Mouse (Mus musculus) midbrain, embryonic 11.5 days (tissue): ENCODE data around the gene Thap3. TPM values are rescaled to one million over a fixed set of nuclear protein-coding genes. Genes with fewer than 3 reads are reported as not detected.
A peak's percentile ranks its signal among the peaks of the same experiment; 100 is the strongest.

Experiments used
- ATAC-seq: fragments of 200-750 bp; cut with Nextera tagmentation; 2 replicates; pipeline ENCODE4 v1.8.0; 2017; ENCODE audit warnings: moderate TSS enrichment, moderate library complexity; ENCODE audit not compliant: low FRiP score
- DNase-seq: peaks from one replicate; pipeline ENCODE4 v3.0.0; 2015; ENCODE audit warnings: low spot score; ENCODE audit errors: missing footprints
- H3K27ac ChIP-seq: fragments of 300-500 bp; sonication (generic); 2 replicates; pipeline ENCODE4 v1.5.1; 2014; ENCODE audit warnings: low read depth, low read length
- H3K27me3 ChIP-seq: fragments of 300-500 bp; sonication (generic); 2 replicates; pipeline ENCODE4 v1.6.1; 2014; ENCODE audit warnings: mild to moderate bottlenecking, low read length, moderate library complexity, mixed read lengths; ENCODE audit not compliant: control insufficient read depth, insufficient read depth
- H3K36me3 ChIP-seq: fragments of 300-500 bp; sonication (generic); 2 replicates; pipeline ENCODE4 v1.6.1; 2014; ENCODE audit warnings: mild to moderate bottlenecking, low read length, moderate library complexity, mixed read lengths; ENCODE audit not compliant: control insufficient read depth, insufficient read depth
- H3K4me1 ChIP-seq: fragments of 300-500 bp; sonication (generic); 2 replicates; pipeline ENCODE4 v1.6.1; 2014; ENCODE audit warnings: low read length; ENCODE audit not compliant: control insufficient read depth, insufficient read depth
- H3K4me2 ChIP-seq: fragments of 300-500 bp; sonication (generic); 2 replicates; pipeline ENCODE4 v1.6.1; 2014; ENCODE audit warnings: mild to moderate bottlenecking, moderate library complexity
- H3K4me3 ChIP-seq: fragments of 300-500 bp; sonication (generic); 2 replicates; pipeline ENCODE4 v1.5.1; 2014; ENCODE audit warnings: low read depth, low read length
- H3K9ac ChIP-seq: fragments of 300-500 bp; sonication (generic); 2 replicates; pipeline ENCODE4 v1.6.1; 2014; ENCODE audit warnings: low read length
- H3K9me3 ChIP-seq: fragments of 300-500 bp; sonication (generic); 2 replicates; pipeline ENCODE4 v1.6.1; 2016; ENCODE audit warnings: low read length; ENCODE audit not compliant: control insufficient read depth
- WGBS: fragments of 180-500 bp; shearing (Covaris S2); extraction: QIAGEN DNeasy Blood & Tissue Kit; methylation state at CpG from one replicate; pipeline ENCODE4 v1.1.7; 2014; 5-methylcytosine and 5-hydroxymethylcytosine counted together
- polyA plus RNA-seq: library from polyadenylated mRNA; unstranded; fragments of >200 nt; fragmentation: Nextera tagmentation; extraction: Ambion mirVana; gene quantifications from 2 replicates; pipeline ENCODE4 v1.2.1, GENCODE M21; 2014

The Thap3 gene
- polyA plus RNA-seq, 1 experiment from 2014 or later = 24.6 TPM

DNA sequence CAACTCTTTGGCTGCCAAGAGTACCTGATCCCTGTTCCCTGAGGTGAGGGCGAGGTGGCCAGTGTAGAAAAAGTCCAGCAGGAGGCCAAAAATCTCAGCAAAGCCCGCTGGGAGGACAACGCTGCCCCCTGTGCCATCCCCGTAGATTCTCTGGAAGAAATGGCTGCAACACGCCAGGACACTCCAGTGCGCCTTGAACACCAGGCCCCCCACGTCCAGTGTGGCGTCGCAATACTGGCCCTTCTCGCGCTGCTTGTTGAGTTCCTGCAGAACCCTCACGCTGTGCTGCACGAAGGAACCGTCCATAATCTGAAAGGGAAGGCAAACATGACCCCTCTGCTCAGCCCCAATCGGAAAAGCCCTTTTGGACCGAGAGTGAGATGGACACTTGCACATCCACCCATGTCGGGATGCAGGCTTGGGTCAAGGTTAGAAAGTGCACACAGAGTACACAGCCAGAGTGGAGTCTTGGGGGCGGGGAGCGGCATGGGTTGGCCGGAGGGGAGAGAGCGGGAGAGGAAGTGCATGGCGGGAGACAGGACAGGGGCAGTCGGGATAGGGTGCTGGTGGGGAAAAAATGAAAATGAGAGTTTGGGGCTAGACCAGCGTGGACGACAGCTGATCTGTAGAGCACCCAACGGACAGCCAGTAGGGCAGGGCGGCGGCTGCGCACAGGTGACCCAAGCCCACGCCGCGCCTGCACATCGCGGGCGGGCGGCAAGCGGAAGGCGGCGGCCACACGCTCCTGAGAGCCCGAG is 38.1 kb upstream of the Thap3 start:
- Histone ChIP-seq H3K27ac (no peak overlapping the region), H3K9me3 (no peaks in the 10 kb centered on the region), H3K4me1 (peaks cover 23% of the 10 kb centered on the region), H3K4me3 (peak overlapping the region; percentile 74), H3K9ac (peak overlapping the region; percentile 76), H3K27me3 (no peaks in the 10 kb centered on the region), H3K4me2 (peak overlapping the region; percentile 97), H3K36me3 (peaks cover 6% of the 10 kb centered on the region; the same call in 1 of the 2 replicates)
- ATAC-seq = peak; percentile 67
- DNase-seq = peak; percentile 84
- 2% methylated on average over 40 of the region's 41 CpGs for WGBS

DNA sequence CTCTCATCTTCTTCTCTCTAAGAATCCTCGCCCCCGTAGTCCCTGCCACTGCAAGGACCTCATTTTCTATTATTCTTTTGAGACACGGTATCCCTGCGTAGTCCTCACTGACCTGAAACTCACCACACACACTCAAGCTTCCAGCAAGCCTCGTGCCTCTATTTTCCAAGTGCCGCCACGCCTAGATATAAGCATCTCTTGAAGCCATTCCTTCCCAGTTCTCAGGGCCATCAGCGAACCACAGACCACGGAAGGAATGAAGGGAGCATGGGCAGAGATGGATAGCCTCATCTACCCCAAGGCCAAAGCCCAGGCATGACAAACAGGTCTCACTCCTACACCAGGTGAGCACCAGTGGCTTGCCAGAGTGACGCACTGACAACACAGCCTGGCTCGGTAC is 35.7 kb upstream of the Thap3 start:
- no peaks in the 10 kb centered on the region for H3K27me3 ChIP-seq
- no peak overlapping the region for H3K4me2 ChIP-seq
- ATAC-seq (no peak), DNase-seq (no peak)
- no peak overlapping the region for H3K9ac ChIP-seq
- 93% methylated on average over 11 of the region's 11 CpGs for WGBS
- H3K4me1 ChIP-seq = peaks cover 23% of the 10 kb centered on the region
- no peak overlapping the region for H3K27ac ChIP-seq
- H3K9me3 ChIP-seq = no peaks in the 10 kb centered on the region
- no peak overlapping the region for H3K4me3 ChIP-seq
- H3K36me3 ChIP-seq = peaks cover 21% of the 10 kb centered on the region

DNA sequence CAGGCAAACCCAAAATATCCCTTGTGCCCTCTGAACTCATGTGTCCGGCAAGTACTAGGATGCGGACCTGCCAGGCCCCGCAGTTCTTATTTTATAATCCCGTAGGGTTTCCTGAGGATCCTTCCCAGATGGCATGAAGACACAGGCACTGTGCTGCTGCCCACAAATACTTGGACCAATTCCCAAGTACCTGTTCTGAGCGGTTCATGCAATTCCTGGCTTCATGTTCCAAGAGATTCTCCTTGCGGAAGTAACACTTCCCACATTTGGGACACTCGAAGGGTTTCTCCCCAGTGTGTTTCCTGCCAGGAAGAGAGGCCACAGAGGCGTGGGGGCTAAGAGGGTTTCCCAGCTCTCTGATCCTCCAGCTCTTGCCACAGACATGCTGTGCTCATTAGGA is 33.7 kb upstream of the Thap3 start:
- DNase-seq (no peak), ATAC-seq (no peak)
- Histone ChIP-seq H3K9ac (no peak overlapping the region), H3K36me3 (peaks cover 23% of the 10 kb centered on the region), H3K27ac (no peak overlapping the region), H3K4me3 (no peak overlapping the region), H3K27me3 (no peaks in the 10 kb centered on the region), H3K4me2 (no peak overlapping the region), H3K9me3 (no peaks in the 10 kb centered on the region), H3K4me1 (peaks cover 16% of the 10 kb centered on the region)
- 93% methylated on average over 8 of the region's 8 CpGs for WGBS

DNA sequence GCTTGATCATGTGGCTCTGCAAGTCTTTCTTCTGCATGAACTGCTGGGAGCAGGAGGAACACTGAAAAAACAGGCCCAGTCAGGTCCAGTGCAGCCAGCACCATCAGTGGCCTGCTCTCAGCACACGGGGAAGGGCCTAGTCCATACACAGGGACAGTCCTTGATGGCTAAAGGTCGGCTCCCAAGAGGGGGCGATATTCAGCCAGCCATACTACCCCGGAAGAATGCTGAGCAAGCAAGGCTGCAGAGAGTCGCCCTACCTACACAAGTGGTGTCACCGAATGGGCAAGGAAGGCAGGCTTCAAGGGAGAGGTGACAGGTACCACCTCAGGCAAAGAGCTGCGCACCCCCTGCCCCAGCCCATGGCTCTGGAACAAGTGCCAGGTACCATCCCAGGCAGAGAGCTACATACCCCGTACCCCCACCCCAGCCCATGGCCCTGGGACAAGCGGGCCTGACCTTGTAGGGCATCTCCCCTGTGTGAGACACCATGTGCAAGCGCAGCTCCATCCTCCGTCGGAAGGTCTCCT is 32.8 kb upstream of the Thap3 start:
- H3K9me3 ChIP-seq = no peaks in the 10 kb centered on the region
- no peak overlapping the region for H3K4me2 ChIP-seq
- DNase-seq (no peak), ATAC-seq (no peak)
- H3K36me3 ChIP-seq = peaks cover 23% of the 10 kb centered on the region
- H3K9ac ChIP-seq = no peak overlapping the region
- peaks cover 12% of the 10 kb centered on the region for H3K4me1 ChIP-seq
- H3K27me3 ChIP-seq = no peaks in the 10 kb centered on the region
- H3K4me3 ChIP-seq = no peak overlapping the region
- 77% methylated on average over 12 of the region's 12 CpGs for WGBS
- H3K27ac ChIP-seq = no peak overlapping the region

DNA sequence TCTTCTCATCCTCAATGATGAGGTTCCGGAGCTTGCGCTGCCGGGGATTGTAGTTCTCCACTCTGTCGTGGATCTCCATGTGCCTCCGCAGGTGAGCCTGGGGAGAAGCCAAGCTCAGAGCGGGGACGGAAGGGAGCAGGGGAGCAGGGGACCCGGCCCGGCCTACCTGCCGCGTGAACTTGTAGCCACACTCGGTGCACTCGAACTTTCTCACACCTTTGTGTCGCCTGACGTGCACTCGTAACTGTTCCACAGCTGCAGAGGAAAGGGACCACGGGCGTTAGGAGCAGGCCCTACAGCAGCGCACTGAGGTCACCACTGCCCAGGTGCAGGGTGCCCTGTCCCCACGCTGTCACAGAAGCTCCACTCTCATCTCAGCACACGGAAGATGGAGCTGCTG is 31.2 kb upstream of the Thap3 start:
- Histone ChIP-seq H3K4me2 (no peak overlapping the region), H3K9ac (no peak overlapping the region), H3K4me1 (no peaks in the 10 kb centered on the region; the same call in 1 of the 2 replicates), H3K27ac (no peak overlapping the region), H3K27me3 (no peaks in the 10 kb centered on the region), H3K4me3 (no peak overlapping the region), H3K9me3 (no peaks in the 10 kb centered on the region), H3K36me3 (peaks cover 23% of the 10 kb centered on the region)
- ATAC-seq (no peak), DNase-seq (peak; percentile 26)
- 93% methylated on average over 21 of the region's 21 CpGs for WGBS

- Histone ChIP-seq H3K4me3 (no peak overlapping the region), H3K27ac (no peak overlapping the region), H3K4me2 (no peak overlapping the region), H3K27me3 (no peaks in the 10 kb centered on the region), H3K9me3 (no peaks in the 10 kb centered on the region), H3K36me3 (peaks cover 22% of the 10 kb centered on the region), H3K4me1 (no peaks in the 10 kb centered on the region), H3K9ac (no peak overlapping the region)
- DNase-seq (peak; percentile 54), ATAC-seq (no peak)
- 93% methylated on average over 6 of the region's 6 CpGs for WGBS
Observed at GRCm38 (mm10) chr4:152019073-152019472, 30.3 kb upstream of the Thap3 start.

GRCm38 (mm10) chr4:152013036-152013813 is 24.4 kb upstream of the Thap3 start:
- Histone ChIP-seq H3K27ac (no peak overlapping the region), H3K4me1 (peaks cover 20% of the 10 kb centered on the region), H3K4me2 (no peak overlapping the region), H3K4me3 (no peak overlapping the region), H3K9ac (no peak overlapping the region), H3K27me3 (peaks cover 8% of the 10 kb centered on the region; the same call in 1 of the 2 replicates), H3K9me3 (no peaks in the 10 kb centered on the region), H3K36me3 (no peaks in the 10 kb centered on the region; the same call in 1 of the 2 replicates)
- WGBS = 89% methylated on average over 12 of the region's 12 CpGs
- DNase-seq = peak; percentile 75
- ATAC-seq = no peak

- WGBS = 91% methylated on average over 16 of the region's 16 CpGs
- no peak for ATAC-seq
- no peak overlapping the region for H3K9ac ChIP-seq
- H3K27me3 ChIP-seq = peaks cover 16% of the 10 kb centered on the region
- no peak overlapping the region for H3K27ac ChIP-seq
- no peaks in the 10 kb centered on the region; the same call in 1 of the 2 replicates for H3K36me3 ChIP-seq
- H3K4me3 ChIP-seq = no peak overlapping the region
- DNase-seq = peak; percentile 73
- H3K9me3 ChIP-seq = no peaks in the 10 kb centered on the region
- H3K4me1 ChIP-seq = peaks cover 26% of the 10 kb centered on the region
- H3K4me2 ChIP-seq = no peak overlapping the region
Observed at GRCm38 (mm10) chr4:152012109-152012508, 23.3 kb upstream of the Thap3 start.
